Mouse (Mus musculus): ENCODE measurements around the gene Pdpn. TPM values are rescaled to one million over a fixed set of nuclear protein-coding genes. Genes with fewer than 3 reads are reported as not detected.

Pdpn gene
- total and polyA plus RNA-seq, 3 experiments: not detected

DNA sequence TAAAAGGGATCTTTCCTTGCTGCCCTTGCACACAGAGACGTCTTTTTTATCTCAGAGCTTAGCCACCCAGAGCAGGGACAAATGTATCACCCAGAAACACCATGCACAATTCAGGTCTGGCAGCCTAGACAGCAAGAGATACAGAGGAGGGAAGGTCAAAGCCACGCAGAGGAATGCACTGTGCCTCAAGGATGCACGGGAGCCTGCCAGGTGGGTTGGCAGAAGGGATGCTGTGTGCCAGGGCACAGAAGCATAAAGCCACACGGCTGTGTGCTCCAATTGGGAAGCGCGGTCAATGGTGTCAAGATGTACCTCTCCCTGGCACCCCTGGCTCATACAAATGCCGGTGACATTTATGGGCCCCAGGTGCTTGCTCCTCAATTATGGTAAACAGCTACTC, 42.1 kb upstream of the Pdpn start:
- TF ChIP-seq CHD2 (IDR thresholded peaks at IDR 0.05; ENCODE audit: low read length): no peak
- no peak for TF ChIP-seq MEF2A (IDR thresholded peaks at IDR 0.05; ENCODE audit: borderline replicate concordance, low read depth, low read length)
- no peak for TF ChIP-seq POLR2A (IDR thresholded peaks at IDR 0.05; ENCODE audit: low read depth, low read length)
- TF ChIP-seq ZMIZ1 (IDR thresholded peaks at IDR 0.05; ENCODE audit: low read depth, low read length): no peak
- TF ChIP-seq MAZ (IDR thresholded peaks at IDR 0.05; ENCODE audit: low read depth, low read length): no peak
- TF ChIP-seq ETS1 (conservative IDR thresholded peaks at IDR 0.05; ENCODE audit: low read depth, low read length): no peak
- no peak for TF ChIP-seq GABPA (IDR thresholded peaks at IDR 0.05; ENCODE audit: insufficient replicate concordance, low read depth, low read length)
- TF ChIP-seq NELFE (IDR thresholded peaks at IDR 0.05; ENCODE audit: low read depth, low read length): no peak
- TF ChIP-seq PAX5 (IDR thresholded peaks at IDR 0.05; ENCODE audit: low read length): no peak
- no peak for TF ChIP-seq JUN (IDR thresholded peaks at IDR 0.05; ENCODE audit: insufficient read depth, low read depth, low read length)
- no peak for TF ChIP-seq JUND (conservative IDR thresholded peaks at IDR 0.05; ENCODE audit: low read depth, low read length)
- TF ChIP-seq RCOR1 (conservative IDR thresholded peaks at IDR 0.05; ENCODE audit: low read depth, low read length): no peak
- no peak for TF ChIP-seq TBP (conservative IDR thresholded peaks at IDR 0.05; ENCODE audit: low read depth, low read length)
- no peak for TF ChIP-seq BHLHE40 (IDR thresholded peaks at IDR 0.05; ENCODE audit: low read depth, low read length)
- no peak for TF ChIP-seq RAD21 (IDR thresholded peaks at IDR 0.05; ENCODE audit: low read depth, low read length)
- no peak for TF ChIP-seq MAX (IDR thresholded peaks at IDR 0.05; ENCODE audit: low read length)
- no peak for TF ChIP-seq HCFC1 (IDR thresholded peaks at IDR 0.05; ENCODE audit: low read depth, low read length)
- no peak overlapping the region for H3K4me2 ChIP-seq (ENCODE audit: insufficient read depth, low read depth, poor library complexity, severe bottlenecking)
- no peaks in the 10 kb centered on the region for H3K27me3 ChIP-seq (replicated peaks)
- no peak overlapping the region for H3K9ac ChIP-seq (ENCODE audit: insufficient read depth, low read depth)
- H3K27ac ChIP-seq (ENCODE audit: insufficient read depth, low read depth): no peak overlapping the region
- H3K9me3 ChIP-seq (replicated peaks; ENCODE audit: low read length): peaks cover 27% of the 10 kb centered on the region
- H3K79me2 ChIP-seq (replicated peaks; ENCODE audit: control insufficient read depth, extremely low read depth, insufficient read depth, poor library complexity, severe bottlenecking): no peaks in the 10 kb centered on the region
- dilution Hi-C loops (cut with MboI; ENCODE audit: extremely low pct_ligation_motif_present, extremely low pct_unique_long_range_greater_than_20kb, low sequenced_read_pairs): no loop called here
- no peak overlapping the region for H3K4me3 ChIP-seq (replicated peaks in 1 of 3; ENCODE audit: low read depth in 2 of 3, low read length in 2 of 3, poor library complexity in 1 of 3)
- in situ Hi-C loops (cut with MboI; ENCODE audit: low pct_ligation_motif_present, low pct_unique_long_range_greater_than_20kb, low sequenced_read_pairs): no loop called here
- no peak for DNase-seq (ENCODE audit: extremely low read depth)
- no peaks in the 10 kb centered on the region for H3K36me3 ChIP-seq (replicated peaks in 1 of 2; ENCODE audit: control insufficient read depth in 1 of 2, insufficient read depth in 1 of 2, low read length in 1 of 2)
- H3K4me1 ChIP-seq (ENCODE audit: control insufficient read depth in 1 of 2, insufficient read depth in 2 of 2): no peaks in the 10 kb centered on the region

- no peak overlapping the region for H3K27ac ChIP-seq (ENCODE audit: insufficient read depth, low read depth)
Measured at GRCm38 (mm10) chr4:143339808-143340207, 40.4 kb upstream of the Pdpn start.

More at GRCm38 (mm10) chr4:143339808-143340207, 40.4 kb upstream of the Pdpn start:
- Histone ChIP-seq H3K4me3 (replicated peaks in 1 of 3; ENCODE audit: low read depth in 2 of 3, low read length in 2 of 3, poor library complexity in 1 of 3) (no peak overlapping the region), H3K4me2 (ENCODE audit: insufficient read depth, low read depth, poor library complexity, severe bottlenecking) (no peak overlapping the region), H3K79me2 (replicated peaks; ENCODE audit: control insufficient read depth, extremely low read depth, insufficient read depth, poor library complexity, severe bottlenecking) (no peaks in the 10 kb centered on the region), H3K9ac (ENCODE audit: insufficient read depth, low read depth) (no peak overlapping the region), H3K4me1 (ENCODE audit: control insufficient read depth in 1 of 2, insufficient read depth in 2 of 2) (peaks cover 0 to 5% of the 10 kb centered on the region in 2 experiments; a peak in 2 of 4 replicates), H3K9me3 (replicated peaks; ENCODE audit: low read length) (peaks cover 26% of the 10 kb centered on the region), H3K36me3 (replicated peaks in 1 of 2; ENCODE audit: control insufficient read depth in 1 of 2, insufficient read depth in 1 of 2, low read length in 1 of 2) (no peaks in the 10 kb centered on the region), H3K27me3 (replicated peaks) (no peaks in the 10 kb centered on the region)
- TF ChIP-seq USF1 (IDR thresholded peaks at IDR 0.05; ENCODE audit: low read depth, low read length): no peak
- no peak for TF ChIP-seq ZMIZ1 (IDR thresholded peaks at IDR 0.05; ENCODE audit: low read depth, low read length)
- TF ChIP-seq NRF1 (IDR thresholded peaks at IDR 0.05; ENCODE audit: low read depth, low read length): no peak
- no peak for TF ChIP-seq MAZ (IDR thresholded peaks at IDR 0.05; ENCODE audit: low read depth, low read length)
- TF ChIP-seq CHD2 (IDR thresholded peaks at IDR 0.05; ENCODE audit: low read length): no peak
- no peak for DNase-seq (ENCODE audit: extremely low read depth)
- in situ Hi-C loops (cut with MboI; ENCODE audit: low pct_ligation_motif_present, low pct_unique_long_range_greater_than_20kb, low sequenced_read_pairs): no loop called here
- dilution Hi-C loops (cut with MboI; ENCODE audit: extremely low pct_ligation_motif_present, extremely low pct_unique_long_range_greater_than_20kb, low sequenced_read_pairs): no loop called here
